Mouse (Mus musculus) liver, adult 2 months (tissue): ENCODE data around the gene Dtx3. TPM values are rescaled to one million over a fixed set of nuclear protein-coding genes. Genes with fewer than 3 reads are reported as not detected.

Experiments
- DNase-seq: peaks from one replicate; pipeline ENCODE4 v3.0.0-alpha.2; 2011; ENCODE audit warnings: low read depth, low spot score; ENCODE audit errors: extremely low read depth
- H3K27ac ChIP-seq: fragments of 200-500 bp; replicated peaks from 2 replicates; pipeline ENCODE4 v1.5.1; 2012; ENCODE audit warnings: low read depth, mild to moderate bottlenecking, control low read depth, inconsistent platforms, low read length; ENCODE audit not compliant: insufficient read depth
- H3K27me3 ChIP-seq: fragments of 200-500 bp; 2 replicates; pipeline ENCODE4 v1.6.1; 2012; ENCODE audit warnings: mild to moderate bottlenecking, moderate library complexity, low read length, inconsistent platforms; ENCODE audit not compliant: control insufficient read depth, insufficient read depth
- H3K36me3 ChIP-seq: fragments of 200-500 bp; 2 replicates; pipeline ENCODE4 v1.6.1; 2012; ENCODE audit warnings: low read length, inconsistent platforms; ENCODE audit not compliant: control insufficient read depth, insufficient read depth
- H3K4me1 ChIP-seq: fragments of 200-500 bp; 2 replicates; pipeline ENCODE4 v1.6.1; 2011; ENCODE audit warnings: low read length; ENCODE audit not compliant: control insufficient read depth, insufficient read depth
- H3K4me3 ChIP-seq: fragments of 200-500 bp; 2 replicates; pipeline ENCODE4 v1.5.1; 2011; ENCODE audit warnings: low read depth, mild to moderate bottlenecking, control low read depth, low read length, moderate library complexity; ENCODE audit not compliant: insufficient read depth
- H3K79me2 ChIP-seq: fragments of 200-500 bp; 2 replicates; pipeline ENCODE4 v1.6.1; 2012; ENCODE audit warnings: inconsistent platforms, mild to moderate bottlenecking, low read length, moderate library complexity; ENCODE audit not compliant: control insufficient read depth, insufficient read depth
- H3K9ac ChIP-seq: fragments of 200-500 bp; 2 replicates; pipeline ENCODE4 v1.6.1; 2012; ENCODE audit warnings: low read depth, mild to moderate bottlenecking, control low read depth, inconsistent platforms, low read length
- CTCF ChIP-seq: fragments of 200-500 bp; IDR thresholded peaks from 2 replicates; pipeline ENCODE4 v1.5.1; 2011; ENCODE audit warnings: low read depth, low read length, control low read depth
- POLR2A ChIP-seq: fragments of 200-500 bp; IDR thresholded peaks from 2 replicates; pipeline ENCODE4 v1.6.1; 2011; ENCODE audit warnings: low read length, control low read depth; ENCODE audit not compliant: insufficient read depth; ENCODE audit errors: extremely low read depth
- WGBS: fragments of 180-500 bp; shearing (Covaris S2); methylation state at CpG from one replicate; pipeline ENCODE4 v1.1.7; 2018; 5-methylcytosine and 5-hydroxymethylcytosine counted together
- polyA plus RNA-seq: library from polyadenylated mRNA; depleted of rRNA; stranded (reverse); fragments of >200 nt; gene quantifications from 2 replicates; pipeline ENCODE4 v1.2.3, GENCODE M21; 2012
- total RNA-seq: library from RNA; depleted of rRNA; stranded (reverse); fragments of >200 nt; gene quantifications from 2 replicates; pipeline ENCODE4 v1.2.3, GENCODE M21; 2014

Gene Dtx3
- total and polyA plus RNA-seq, 2 experiments, result 1.5 to 10.0 TPM

GRCm38 (mm10) chr10:127182624-127183023 is 12.9 kb downstream of the Dtx3 start:
- H3K4me3 ChIP-seq, result peak overlapping the region; percentile 24; the same call in 1 of the 2 replicates
- H3K9ac ChIP-seq, result no peak overlapping the region
- WGBS, result 81% methylated on average over 4 of the region's 4 CpGs
- peaks cover 12% of the 10 kb centered on the region; the same call in 1 of the 2 replicates for H3K27me3 ChIP-seq
- no peak overlapping the region for H3K27ac ChIP-seq
- peaks cover 2% of the 10 kb centered on the region for H3K4me1 ChIP-seq
- no peaks in the 10 kb centered on the region for H3K36me3 ChIP-seq
- no peak for DNase-seq
- TF ChIP-seq CTCF (no peak), POLR2A (no peak)
- no peaks in the 10 kb centered on the region for H3K79me2 ChIP-seq

- H3K27ac ChIP-seq, result no peak overlapping the region
- peaks cover 2% of the 10 kb centered on the region for H3K4me1 ChIP-seq
- H3K36me3 ChIP-seq, result no peaks in the 10 kb centered on the region
- TF ChIP-seq CTCF, result no peak
- TF ChIP-seq POLR2A, result no peak
- peaks cover 12% of the 10 kb centered on the region; the same call in 1 of the 2 replicates for H3K27me3 ChIP-seq
- 72% methylated on average over 6 of the region's 6 CpGs for WGBS
- peak overlapping the region; percentile 35 for H3K4me3 ChIP-seq
- no peak for DNase-seq
- H3K9ac ChIP-seq, result no peak overlapping the region
- H3K79me2 ChIP-seq, result no peaks in the 10 kb centered on the region
Observed at GRCm38 (mm10) chr10:127181566-127181965, 14.0 kb downstream of the Dtx3 start.

GRCm38 (mm10) chr10:127180695-127181047 is 14.9 kb downstream of the Dtx3 start:
- WGBS, result 58% methylated on average over 3 of the region's 3 CpGs
- Histone ChIP-seq H3K36me3 (no peaks in the 10 kb centered on the region), H3K4me1 (peaks cover under 1% of the 10 kb centered on the region), H3K4me3 (0 out of 2 replicates have a peak overlapping the region, but pooled peaks have one; percentile 49), H3K9ac (no peak overlapping the region), H3K79me2 (no peaks in the 10 kb centered on the region), H3K27ac (peak overlapping the region; percentile 42), H3K27me3 (peaks cover 12% of the 10 kb centered on the region; the same call in 1 of the 2 replicates)
- TF ChIP-seq CTCF (no peak), POLR2A (no peak)
- DNase-seq, result no peak

DNA sequence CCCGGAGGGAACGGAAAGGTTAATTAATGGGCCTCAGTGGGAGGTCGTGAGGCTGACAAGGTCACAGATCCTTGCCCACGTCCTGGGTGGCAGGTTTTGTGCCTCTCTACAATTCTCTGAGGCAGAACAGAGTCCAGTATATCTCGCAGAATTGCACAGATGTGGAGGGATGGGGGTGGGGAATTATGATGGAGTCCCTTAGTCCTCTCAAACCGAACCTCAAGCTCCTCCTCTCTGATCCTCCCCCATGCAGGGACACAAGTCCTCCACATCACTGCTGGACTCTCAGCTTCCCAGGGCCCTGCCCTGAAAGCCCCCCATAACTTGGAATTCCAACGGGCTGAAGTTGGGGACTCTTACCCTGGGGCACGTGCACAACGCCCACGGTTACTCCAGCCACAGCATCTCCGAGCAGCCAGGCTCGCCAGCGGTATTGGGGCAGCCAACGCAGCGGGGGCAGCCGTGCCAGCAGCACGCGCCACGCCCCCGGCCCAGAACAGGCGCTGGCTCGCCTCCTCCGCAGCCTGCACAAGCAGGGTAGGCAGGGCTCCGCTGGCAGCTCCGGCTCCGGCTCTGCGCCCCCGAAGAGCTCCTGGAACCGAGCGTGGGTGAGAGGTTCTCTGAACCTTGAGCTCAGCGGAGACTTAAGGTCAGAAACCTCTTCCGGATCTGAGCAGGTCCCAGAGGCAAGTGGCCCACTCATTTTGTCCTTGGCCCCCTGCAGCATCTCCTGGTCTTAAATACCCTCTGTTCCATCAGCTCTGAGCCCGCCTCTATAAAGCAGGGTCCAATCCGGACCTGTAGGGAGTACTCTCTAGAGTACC is 15.4 kb downstream of the Dtx3 start, which contains the start of gene Slc26a10:
Slc26a10 (minus strand) TSS at position 775 of the 824 bp plus-strand sequence.
- TF ChIP-seq CTCF (no peak), POLR2A (no peak)
- H3K79me2 ChIP-seq, result no peaks in the 10 kb centered on the region
- H3K36me3 ChIP-seq, result no peaks in the 10 kb centered on the region
- H3K9ac ChIP-seq, result no peak within 1 kb of the TSS; the same call in 1 of the 2 replicates
- peak within 1 kb of the TSS; percentile 50 for H3K4me3 ChIP-seq
- H3K4me1 ChIP-seq, result no peaks in the 10 kb centered on the region; the same call in 1 of the 2 replicates
- peaks cover 12% of the 10 kb centered on the region; the same call in 1 of the 2 replicates for H3K27me3 ChIP-seq
- peak within 1 kb of the TSS; percentile 42 for H3K27ac ChIP-seq
- 7% methylated on average over 34 of the region's 34 CpGs for WGBS
- DNase-seq, result no peak

GRCm38 (mm10) chr10:127178286-127179027 is 17.1 kb downstream of the Dtx3 start:
- WGBS, result 9% methylated on average over 41 of the region's 41 CpGs
- no peak for DNase-seq
- H3K36me3 ChIP-seq, result no peaks in the 10 kb centered on the region
- TF ChIP-seq POLR2A (no peak), CTCF (no peak)
- H3K79me2 ChIP-seq, result no peaks in the 10 kb centered on the region
- H3K27me3 ChIP-seq, result peaks cover 12% of the 10 kb centered on the region; the same call in 1 of the 2 replicates
- H3K4me3 ChIP-seq, result peak overlapping the region; percentile 28; the same call in 1 of the 2 replicates
- H3K27ac ChIP-seq, result no peak overlapping the region
- no peaks in the 10 kb centered on the region; the same call in 1 of the 2 replicates for H3K4me1 ChIP-seq
- H3K9ac ChIP-seq, result no peak overlapping the region; the same call in 1 of the 2 replicates
